Mouse (Mus musculus) 3T3-L1 (cell line): Measurements from ENCODE around the gene Plekhh2.
A peak's percentile ranks its signal among the peaks of the same experiment; 100 is the strongest.

Experiments
- DNase-seq: peaks from one replicate; pipeline ENCODE4 v3.0.0-alpha.2; 2015; ENCODE audit warnings: low read depth, low spot score

The Plekhh2 gene

DNA sequence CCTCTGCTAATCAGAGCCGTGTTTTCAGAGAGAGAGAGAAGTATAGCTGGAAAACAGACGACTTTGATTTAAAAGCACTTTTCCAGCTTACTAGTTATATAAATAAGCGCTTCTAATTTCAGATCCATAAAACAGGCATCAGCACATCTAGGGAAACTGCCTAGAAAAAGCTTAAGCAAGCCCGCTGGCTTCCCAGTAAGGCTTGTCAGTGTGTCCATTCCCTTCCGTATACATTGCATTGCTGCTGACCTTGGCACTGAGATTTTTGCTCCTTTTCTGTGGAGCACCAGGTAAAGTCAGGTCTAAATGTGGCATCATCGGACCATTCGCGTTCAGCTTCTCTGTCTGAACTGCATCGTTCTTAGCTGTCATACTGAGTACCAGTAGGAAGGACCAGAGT lies 130.6 kb downstream of the Plekhh2 start:
- DNase-seq, result no peak

DNA sequence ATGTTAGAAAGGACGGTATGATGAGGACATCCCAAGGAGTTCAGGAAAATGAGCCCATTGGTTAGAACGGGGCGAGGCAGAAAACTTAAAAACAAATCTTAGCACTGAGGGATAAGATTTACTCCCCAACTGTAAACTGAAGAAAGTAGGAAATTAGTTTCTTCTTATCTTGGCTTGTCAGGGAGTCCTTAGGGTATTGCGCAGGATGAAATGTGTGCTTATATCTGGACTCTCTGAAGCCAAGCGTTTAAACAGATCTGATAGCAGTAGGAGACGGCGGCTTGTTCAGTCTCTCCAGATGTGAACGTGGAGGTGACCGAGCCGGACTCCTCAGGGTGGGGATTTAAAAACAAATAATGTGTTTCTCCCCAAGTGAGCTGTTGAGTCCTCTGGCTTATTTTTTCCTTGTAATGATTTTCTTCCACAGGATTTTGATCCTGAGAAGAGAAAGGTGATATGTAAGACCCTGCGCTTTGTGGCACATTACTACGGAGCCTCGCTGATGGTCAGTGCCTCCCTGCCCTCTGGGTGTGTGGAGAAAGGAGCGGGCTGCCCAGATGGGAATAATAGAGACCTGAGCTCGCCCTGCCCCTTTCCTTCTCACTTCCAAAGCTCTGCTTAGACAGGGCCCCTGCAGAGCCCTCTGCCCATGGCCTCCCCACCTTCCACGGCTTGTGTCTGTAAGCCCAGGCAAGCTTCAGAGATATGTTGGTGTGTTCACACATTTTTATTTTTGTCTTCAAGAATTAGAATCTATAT lies 132.8 kb downstream of the Plekhh2 start:
- DNase-seq, result no peak

DNA sequence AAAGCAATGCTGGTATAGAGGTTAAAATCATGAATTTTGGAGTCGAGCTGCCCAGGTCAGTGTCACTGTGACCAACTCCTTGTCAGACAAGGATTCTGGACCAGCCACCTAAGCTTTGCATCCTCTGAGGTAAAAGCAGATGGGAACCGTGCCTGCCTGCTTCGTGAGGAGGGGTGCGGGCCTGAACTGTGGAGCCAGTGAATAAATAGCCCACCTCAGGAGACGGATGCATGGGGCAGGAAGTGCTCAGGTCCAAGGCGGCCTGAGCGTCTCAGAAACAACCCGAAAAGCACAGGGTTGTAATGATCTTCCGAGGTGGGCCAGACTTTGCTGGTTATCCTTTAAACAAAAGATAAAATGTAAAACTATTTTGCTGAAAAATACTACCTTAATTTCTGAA lies 133.4 kb downstream of the Plekhh2 start:
- no peak for DNase-seq

DNA sequence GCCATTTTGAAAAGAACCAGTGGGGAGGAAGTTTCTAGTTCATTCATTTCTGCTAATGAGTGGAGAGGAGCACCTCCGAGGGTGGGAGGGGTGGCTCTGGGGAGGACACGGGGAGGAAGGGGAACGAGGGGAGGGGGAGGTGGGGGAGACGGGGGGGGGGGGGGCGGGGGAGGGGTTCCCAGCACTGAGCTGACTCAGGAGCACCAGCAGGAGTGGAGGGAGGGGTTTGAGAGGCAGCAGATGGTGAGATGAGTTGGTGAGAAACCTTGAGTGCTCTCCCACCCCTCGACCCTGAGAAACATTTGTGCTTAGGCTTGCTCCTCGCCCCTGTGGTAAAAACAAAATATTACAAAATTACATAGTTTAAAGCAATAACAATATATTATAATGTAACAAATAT lies 134.2 kb downstream of the Plekhh2 start:
- no peak for DNase-seq

DNA sequence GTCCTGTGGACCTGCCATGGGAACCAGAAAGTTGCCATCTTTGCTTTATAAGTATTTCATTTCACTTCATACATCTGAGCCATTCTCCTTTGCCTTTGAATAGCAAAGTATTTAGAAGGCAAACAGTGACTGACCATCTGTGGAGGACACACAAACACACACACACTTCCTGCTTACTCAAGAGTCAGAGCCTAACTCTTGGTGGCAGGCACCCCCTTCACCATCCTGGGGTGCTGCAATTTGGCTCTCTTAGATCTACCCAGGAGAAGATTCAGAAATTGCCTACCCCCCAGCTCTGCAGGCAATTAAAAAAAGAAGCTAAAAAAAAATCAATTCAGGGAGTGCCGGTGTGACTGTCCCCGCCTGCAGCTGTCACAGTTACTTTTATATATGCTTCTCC lies 134.8 kb downstream of the Plekhh2 start:
- no peak for DNase-seq

DNA sequence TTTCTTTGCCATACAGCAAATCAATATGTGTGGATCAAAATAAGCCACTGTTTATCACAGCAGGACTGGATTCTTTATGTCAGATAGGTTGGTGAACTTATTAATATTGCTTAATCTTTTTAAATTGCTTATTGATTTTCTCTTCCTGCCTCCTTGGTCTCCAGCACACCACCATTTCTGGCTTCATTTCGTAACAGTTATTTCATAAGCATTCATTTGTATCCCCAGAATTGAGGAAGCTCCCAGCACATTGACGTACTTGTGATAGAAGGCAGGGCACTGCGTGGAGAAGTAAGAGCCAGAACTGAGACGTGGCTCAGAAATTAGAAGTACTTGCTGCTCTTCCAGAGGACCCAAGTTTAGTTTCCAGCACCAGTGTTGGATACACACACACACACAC lies 135.9 kb downstream of the Plekhh2 start:
- no peak for DNase-seq

DNA sequence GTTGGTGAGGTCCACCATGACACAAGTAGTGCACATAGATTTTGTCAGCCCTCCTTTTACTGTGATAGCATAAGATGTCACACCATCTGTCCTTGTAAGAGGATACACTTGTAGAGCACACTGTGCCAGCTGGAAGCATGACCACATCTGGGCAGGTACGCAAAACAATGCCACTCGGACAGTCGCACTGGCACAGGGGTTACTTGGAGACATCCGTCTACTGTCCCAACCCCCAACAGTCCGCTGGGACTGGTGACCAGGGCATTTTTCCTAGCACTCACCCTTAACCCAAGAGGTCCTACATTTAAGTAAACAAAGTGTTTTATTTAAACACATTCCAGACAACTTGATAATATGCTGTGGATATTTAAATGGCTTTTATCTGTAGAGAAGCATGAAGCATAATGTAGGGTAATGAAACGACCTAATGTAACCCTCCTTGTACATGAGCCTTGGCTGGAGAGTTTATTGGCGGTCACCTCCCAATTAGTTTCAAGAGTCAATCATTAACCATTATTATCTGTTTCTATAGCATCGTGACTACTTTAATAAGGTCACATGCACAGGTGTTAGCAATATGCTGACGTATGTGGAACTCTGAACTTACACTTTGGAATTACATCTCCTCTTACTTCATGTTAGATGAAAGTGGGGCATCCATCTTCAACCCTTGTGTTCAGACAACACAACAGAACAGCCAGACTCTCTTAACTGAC lies 138.8 kb downstream of the Plekhh2 start:
- DNase-seq, result no peak

DNA sequence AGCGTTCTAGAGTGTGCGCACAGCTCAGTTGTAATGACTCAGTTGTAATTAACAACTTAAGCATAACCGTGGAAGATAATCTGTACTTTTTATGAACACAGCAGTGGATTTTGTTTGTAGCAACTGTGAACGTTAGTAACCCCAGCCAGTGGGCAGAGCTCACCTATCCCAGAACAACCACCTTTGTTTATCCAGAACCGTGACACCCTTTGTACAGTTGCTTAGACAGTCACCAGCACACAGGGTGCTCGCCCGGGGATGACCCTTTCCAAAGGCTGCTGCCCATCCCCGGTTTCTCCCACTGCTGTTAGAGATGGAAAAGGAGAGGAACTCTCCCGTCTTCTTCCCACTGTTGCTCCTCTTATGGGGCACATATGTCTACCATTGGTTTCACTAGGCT lies 141.8 kb downstream of the Plekhh2 start:
- DNase-seq, result no peak

DNA sequence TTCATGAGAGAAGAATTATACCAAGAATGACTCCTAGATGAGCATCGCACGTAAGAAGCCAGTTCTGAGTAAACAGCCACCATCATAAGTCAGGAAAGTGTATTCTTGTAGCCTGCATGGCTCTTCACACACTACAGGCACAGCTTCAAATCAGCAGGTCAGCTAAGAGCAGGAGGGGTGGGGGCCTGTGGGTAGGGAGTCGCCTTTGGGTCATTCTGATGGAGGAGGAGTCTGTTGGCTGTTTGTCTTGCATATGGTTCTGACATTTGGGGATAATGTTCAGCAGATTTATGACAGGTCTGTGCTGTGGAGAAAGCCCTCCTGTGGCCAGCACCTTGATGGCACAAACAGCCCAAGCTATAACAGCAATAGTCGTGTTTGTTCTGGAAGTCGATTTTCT lies 144.5 kb downstream of the Plekhh2 start:
- DNase-seq, result no peak

DNA sequence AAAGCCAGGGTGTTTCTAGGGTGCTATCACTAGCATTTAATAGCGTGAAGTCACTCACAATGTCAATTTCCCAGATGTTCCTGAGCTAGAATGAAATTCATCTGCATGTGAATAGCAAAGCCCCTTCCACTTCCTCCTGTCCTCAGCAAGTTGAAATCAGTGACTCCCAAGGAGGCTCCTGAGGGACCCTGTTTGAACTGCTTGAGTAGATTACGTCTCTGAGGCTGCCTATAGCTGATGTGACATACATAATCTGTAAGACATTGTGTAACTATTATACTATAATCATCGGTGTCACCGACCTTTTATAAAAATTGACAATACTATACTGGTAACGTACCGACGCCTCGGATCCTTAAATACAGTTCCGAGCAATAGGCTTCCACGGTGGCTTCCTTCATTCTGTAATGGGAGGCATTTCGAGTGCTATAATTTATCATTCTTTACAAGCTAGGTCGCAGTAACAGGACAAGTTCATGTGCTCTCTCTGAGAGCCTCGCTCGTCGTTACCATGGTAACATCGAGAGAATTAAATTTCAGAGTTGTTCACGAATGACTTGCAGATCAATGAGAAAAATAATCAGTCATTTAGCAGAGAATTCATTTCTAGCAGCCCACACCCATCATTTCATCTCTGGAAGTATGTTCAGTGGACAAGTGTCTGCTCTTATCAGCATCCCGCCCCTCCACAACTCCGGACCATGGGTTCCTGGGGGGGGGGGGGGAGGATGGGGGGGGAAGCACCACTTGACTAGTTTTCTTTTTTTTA lies 145.1 kb downstream of the Plekhh2 start:
- no peak for DNase-seq

DNA sequence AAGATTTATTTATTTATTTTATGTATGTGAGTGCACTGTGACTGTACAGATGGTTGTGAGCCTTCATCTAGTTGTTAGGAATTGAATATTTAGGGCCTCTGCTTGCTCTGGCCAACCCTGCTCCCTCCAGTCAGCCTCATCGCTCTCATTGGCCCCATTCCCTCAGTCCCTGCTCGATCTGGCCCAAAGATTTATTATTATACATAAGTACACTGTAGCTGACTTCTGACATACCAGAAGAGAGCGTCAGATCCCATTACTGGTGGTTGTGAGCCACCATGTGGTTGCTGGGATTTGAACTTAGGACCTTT lies 145.7 kb downstream of the Plekhh2 start:
- peak; percentile 6 for DNase-seq

DNA sequence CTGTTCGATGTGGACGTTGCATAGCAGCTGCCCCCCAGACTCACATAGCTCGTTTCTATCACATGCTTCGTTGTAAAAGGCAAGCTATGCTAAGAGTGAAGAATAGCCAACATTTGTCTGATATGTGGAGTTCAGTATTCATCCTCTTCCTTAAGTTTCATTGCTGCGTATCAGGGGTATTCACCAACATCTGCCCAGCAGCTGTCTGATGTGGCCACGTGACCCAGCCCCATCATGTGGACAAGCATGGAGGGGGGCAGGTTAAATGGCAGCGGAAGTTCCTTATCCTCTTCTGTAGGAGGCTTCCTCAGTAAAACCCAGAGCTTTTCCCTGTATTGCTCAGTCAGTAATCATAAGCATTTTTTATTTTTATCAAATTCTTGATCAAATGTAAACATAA lies 146.1 kb downstream of the Plekhh2 start:
- no peak for DNase-seq

DNA sequence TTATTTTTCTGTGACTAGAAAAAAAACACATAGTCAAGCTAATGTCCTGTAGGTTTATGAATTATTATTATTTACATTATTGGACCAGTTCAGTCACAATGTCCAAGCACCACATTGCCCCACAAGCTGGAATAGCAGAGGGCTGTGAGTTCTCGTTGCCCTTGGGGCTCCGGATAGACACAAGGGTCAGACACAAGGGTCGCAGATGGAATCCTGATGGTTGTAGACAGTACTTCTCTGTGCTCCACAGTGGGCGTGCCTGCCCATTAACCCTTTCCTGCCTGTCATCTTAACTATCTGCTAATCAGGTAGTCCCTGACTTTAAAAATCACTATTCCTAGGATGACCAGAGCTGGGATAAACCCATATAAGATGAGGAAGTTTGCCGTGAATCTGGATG lies 146.5 kb downstream of the Plekhh2 start:
- no peak for DNase-seq

DNA sequence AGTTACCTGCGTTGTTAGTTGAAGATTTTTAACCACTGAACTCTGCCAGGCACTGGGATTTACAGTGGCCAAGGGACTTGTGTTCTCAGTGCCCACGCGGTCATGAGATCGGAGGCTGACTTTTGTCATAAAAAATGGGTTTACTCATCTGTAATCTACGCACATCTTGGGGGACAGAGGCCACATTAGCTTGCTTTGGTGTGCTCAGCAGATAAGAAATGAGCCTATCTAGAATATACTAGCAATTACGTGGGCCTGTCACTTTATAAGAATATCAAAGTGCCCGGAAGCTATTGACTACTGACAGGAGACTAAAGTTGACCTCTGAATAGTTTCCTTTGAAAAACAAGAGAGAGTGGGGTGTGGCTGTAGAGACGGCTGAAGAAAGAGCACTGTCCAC lies 147.3 kb downstream of the Plekhh2 start:
- no peak for DNase-seq

DNA sequence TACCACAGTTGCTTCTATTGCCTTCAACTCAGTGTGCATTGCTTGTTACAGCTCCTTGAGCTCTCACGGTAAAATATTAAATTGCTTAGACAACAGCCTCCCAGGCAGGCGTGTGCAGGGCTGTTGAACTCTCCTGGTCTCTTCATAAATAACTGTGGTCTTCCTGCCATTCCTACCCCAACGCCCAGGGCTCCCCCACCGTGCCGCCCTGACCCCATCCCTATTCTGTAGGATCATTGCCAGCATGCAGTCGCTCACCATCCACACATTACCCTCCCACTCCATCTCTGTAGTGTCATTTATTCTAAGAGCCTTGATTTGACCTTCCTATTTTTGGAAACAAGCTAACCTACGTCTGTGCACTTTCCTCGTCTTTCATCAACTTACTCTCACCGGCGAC lies 153.4 kb downstream of the Plekhh2 start:
- no peak for DNase-seq

DNA sequence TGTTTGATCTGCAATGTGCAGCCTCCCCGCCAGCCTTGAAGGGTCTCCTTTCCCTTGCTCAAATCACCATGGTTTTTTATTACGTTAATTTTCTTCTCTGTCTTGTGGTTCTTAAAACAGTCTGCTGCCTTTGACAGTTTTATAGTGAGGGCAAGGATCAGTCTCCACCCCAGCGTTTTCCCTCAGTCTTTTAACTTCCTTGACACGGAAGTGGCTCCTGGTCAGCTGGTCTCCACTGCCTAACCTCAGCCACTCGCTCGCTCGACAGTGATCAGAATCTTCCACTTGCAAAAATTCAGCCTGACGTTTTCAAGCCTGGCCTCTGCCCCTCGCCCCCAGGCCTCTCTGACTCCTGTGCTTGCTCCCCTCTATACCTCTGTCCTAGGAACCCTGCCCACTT lies 154.0 kb downstream of the Plekhh2 start:
- DNase-seq, result no peak

DNA sequence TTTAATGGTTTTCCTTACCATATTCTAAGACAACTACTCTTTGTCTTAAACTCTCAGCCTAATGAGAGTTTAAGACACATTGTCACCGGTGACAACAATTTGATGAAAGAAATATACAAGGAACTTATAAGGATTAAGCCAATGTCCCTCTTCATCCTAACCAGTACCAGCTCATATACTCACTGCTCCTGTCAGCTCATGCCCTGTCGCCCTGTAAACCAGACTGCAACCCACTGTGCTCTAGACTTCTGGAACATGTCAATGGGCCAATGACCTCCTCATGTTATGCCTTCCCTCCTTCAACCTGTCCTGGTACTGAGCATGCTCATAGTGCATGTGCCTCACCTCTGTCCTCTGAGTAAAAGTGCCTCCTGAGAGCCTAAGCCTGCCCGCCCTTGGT lies 156.2 kb downstream of the Plekhh2 start:
- DNase-seq, result no peak
